Mouse (Mus musculus) limb, embryonic 11.5 days (tissue): ENCODE results near the gene Sufu. TPM values are rescaled to one million over a fixed set of nuclear protein-coding genes. Genes with fewer than 3 reads are reported as not detected.

ENCODE experiments used
- ATAC-seq: fragments of 200-750 bp; cut with Nextera tagmentation; 2 replicates; pipeline ENCODE4 v1.8.0; 2017; ENCODE audit warnings: low read depth; ENCODE audit not compliant: insufficient number of reproducible peaks, low FRiP score, low TSS enrichment
- DNase-seq: peaks from one replicate; pipeline ENCODE4 v3.0.0-alpha.2; 2015; ENCODE audit warnings: low spot score
- H3K27ac ChIP-seq: fragments of 300-500 bp; sonication (generic); replicated peaks from 2 replicates; pipeline ENCODE4 v1.5.1; 2014; ENCODE audit warnings: low read depth, mild to moderate bottlenecking, low read length
- H3K27me3 ChIP-seq: fragments of 300-500 bp; sonication (generic); 2 replicates; pipeline ENCODE4 v1.6.1; 2014; ENCODE audit warnings: mild to moderate bottlenecking, low read length, mixed read lengths; ENCODE audit not compliant: control insufficient read depth, insufficient read depth
- H3K36me3 ChIP-seq: fragments of 300-500 bp; sonication (generic); 2 replicates; pipeline ENCODE4 v1.6.1; 2014; ENCODE audit warnings: mild to moderate bottlenecking, low read length, moderate library complexity, mixed read lengths; ENCODE audit not compliant: control insufficient read depth, insufficient read depth
- H3K4me1 ChIP-seq: fragments of 300-500 bp; sonication (generic); 2 replicates; pipeline ENCODE4 v1.6.1; 2014; ENCODE audit warnings: low read length, mixed read lengths; ENCODE audit not compliant: control insufficient read depth, insufficient read depth
- H3K4me2 ChIP-seq: fragments of 300-500 bp; sonication (generic); 2 replicates; pipeline ENCODE4 v1.6.1; 2014; ENCODE audit warnings: low read depth, mild to moderate bottlenecking, moderate library complexity; ENCODE audit not compliant: severe bottlenecking
- H3K4me3 ChIP-seq: fragments of 300-500 bp; sonication (generic); 2 replicates; pipeline ENCODE4 v1.5.1; 2014; ENCODE audit warnings: low read depth, low read length
- H3K9ac ChIP-seq: fragments of 300-500 bp; sonication (generic); 2 replicates; pipeline ENCODE4 v1.6.1; 2014; ENCODE audit warnings: mild to moderate bottlenecking, low read length
- H3K9me3 ChIP-seq: fragments of 300-500 bp; sonication (generic); 2 replicates; pipeline ENCODE4 v1.6.1; 2016; ENCODE audit warnings: low read length; ENCODE audit not compliant: control insufficient read depth
- WGBS: fragments of 180-500 bp; shearing (Covaris S2); extraction: QIAGEN DNeasy Blood & Tissue Kit; methylation state at CpG from one replicate; pipeline ENCODE4 v1.1.7; 2014; 5-methylcytosine and 5-hydroxymethylcytosine counted together
- polyA plus RNA-seq: library from polyadenylated mRNA; unstranded; fragments of >200 nt; fragmentation: Nextera tagmentation; extraction: Ambion mirVana; gene quantifications from 2 replicates; pipeline ENCODE4 v1.2.1, GENCODE M21; 2014

Gene Sufu
- polyA plus RNA-seq, 1 experiment from 2014 or later, result 45.3 TPM

DNA sequence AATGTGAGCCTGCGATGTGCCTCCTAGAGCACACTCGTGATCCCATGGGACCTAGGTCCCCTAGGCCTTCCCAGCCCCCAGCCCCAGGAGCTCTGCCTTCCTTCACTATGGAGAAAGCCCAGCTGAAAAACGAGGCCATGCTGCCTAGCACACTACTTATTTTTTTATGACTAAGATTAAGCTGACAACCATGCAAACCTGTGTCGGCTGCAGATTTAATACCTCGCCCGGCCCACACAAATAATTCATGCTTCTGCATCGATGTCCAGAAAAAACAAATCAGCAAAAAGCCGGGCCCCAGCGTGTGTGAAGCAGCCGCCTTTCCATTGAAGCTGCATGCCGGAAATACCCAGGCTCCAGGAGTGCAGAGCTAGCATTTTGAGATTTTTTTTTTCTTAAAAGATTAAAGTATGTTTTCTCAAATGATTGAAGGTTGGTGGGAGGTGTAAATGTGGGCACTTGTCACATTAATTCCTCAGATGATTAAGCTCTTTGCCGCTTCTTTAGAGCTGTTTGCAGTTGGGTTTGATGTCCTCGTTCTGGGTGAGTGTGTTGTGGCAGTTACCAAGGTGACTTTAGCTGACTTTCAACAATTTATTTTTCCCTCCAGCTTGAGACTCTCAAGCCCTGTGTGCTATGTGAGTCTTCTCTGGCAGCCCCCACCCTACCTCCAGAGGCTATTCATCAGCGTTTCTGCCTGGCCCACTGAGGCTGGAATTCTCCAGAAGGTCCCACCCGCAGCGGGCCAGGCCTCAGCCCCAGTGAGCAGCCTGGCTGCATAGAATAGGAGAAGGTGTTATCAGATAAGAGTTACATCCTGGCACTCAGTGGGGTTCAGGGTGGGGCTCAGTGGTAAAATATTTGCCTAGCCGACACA is 73.9 kb downstream of the Sufu start:
- Histone ChIP-seq H3K27ac (0 out of 2 replicates have a peak overlapping the region, but pooled peaks have one; percentile 3), H3K4me3 (no peak overlapping the region), H3K9me3 (no peaks in the 10 kb centered on the region), H3K9ac (no peak overlapping the region), H3K36me3 (peaks cover 6% of the 10 kb centered on the region), H3K27me3 (no peaks in the 10 kb centered on the region), H3K4me2 (no peak overlapping the region), H3K4me1 (peaks cover 15% of the 10 kb centered on the region)
- 51% methylated on average over 17 of the region's 17 CpGs for WGBS
- ATAC-seq, result no peak
- no peak for DNase-seq

DNA sequence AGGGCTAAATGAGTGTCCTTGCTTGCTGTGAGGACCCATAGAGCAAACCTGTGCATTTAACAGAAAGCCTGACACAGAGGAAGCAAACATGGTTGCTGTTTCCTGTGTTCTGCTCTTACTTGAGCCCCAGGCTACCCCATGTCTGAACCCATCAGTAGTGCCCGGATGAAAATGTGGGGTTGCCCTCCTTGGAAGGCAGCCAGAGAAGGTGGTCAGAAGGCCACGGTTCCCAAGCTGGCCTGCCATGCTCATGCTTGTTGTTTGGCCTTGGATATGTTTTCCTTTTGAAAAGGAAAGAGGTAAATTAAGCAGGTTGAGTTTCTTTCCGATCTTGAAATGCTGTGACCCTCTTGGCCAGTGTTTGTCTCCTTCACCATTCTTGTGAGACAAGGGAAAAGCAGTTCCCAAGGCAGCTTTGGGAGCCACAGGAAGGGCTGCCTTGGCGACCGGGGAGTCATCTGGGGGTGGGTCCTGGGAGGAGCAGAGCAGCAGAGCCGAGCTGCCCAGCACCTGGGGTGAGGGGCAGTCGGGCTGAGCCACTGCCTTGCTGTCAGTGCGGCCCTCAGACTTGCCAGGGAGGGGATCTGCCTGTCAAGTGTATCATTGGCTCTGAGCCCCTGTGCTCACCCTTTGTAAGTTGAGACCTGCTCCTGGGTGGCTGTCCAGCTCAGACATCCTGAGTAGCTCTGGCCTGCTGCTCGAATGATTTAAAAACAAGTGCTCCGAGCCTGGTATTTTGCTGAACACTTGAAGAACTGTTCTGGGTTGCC is 74.8 kb downstream of the Sufu start:
- Histone ChIP-seq H3K36me3 (peaks cover 6% of the 10 kb centered on the region), H3K4me3 (no peak overlapping the region), H3K27ac (peak overlapping the region; percentile 38; the same call in 1 of the 2 replicates), H3K9me3 (no peaks in the 10 kb centered on the region), H3K4me1 (peaks cover 15% of the 10 kb centered on the region), H3K9ac (no peak overlapping the region), H3K27me3 (no peaks in the 10 kb centered on the region), H3K4me2 (no peak overlapping the region)
- 13% methylated on average over 10 of the region's 10 CpGs for WGBS
- peak; percentile 45 for DNase-seq
- peak; percentile 35; the same call in 1 of the 2 replicates for ATAC-seq

DNA sequence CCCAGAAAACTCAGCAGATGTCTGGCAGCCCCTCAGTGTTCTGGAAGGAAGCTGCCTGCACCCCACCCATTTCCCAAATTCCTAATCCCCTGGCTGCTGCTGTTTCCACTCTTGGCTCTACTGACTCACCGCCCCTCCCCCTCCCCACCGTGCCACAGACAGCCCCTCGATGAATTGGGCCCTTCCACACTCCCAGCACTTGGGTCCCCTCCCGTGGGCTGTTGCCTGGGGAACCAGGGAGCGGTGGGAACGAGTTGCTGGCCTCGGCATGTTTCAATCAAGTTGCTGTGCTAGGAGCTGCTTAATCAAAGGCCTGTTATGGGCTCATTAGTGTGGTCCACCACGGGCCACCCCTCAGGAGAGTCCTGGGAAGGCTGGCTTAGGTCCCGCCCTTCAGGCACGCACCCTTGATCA is 80.7 kb downstream of the Sufu start:
- Histone ChIP-seq H3K4me3 (no peak overlapping the region), H3K9ac (no peak overlapping the region), H3K36me3 (peaks cover 13% of the 10 kb centered on the region), H3K27me3 (no peaks in the 10 kb centered on the region), H3K9me3 (no peaks in the 10 kb centered on the region), H3K4me1 (peaks cover 12% of the 10 kb centered on the region), H3K4me2 (no peak overlapping the region), H3K27ac (no peak overlapping the region)
- WGBS, result 34% methylated on average over 10 of the region's 10 CpGs
- no peak for DNase-seq
- no peak for ATAC-seq

DNA sequence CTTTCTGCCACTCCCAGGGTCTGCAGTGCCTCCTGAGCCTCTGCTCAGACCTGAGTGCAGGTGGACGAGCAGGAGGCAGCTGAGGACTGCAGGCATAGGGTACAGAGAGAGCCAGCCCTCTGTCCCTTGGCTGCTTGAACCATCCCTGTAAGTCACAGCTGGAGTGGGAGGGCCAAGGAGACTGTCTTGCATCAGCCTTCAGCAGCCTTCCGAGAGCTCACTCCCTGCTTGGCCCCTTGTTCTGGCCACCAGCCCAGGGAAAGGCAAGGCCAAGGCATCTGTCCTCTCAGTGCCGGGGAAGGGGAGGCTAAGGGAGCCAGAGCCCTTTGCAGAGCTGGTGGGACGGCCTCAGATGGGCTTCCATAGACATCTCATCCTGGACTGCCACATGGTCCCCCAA is 81.5 kb downstream of the Sufu start:
- no peak for ATAC-seq
- H3K27ac ChIP-seq, result no peak overlapping the region
- peaks cover 17% of the 10 kb centered on the region for H3K4me1 ChIP-seq
- no peak overlapping the region for H3K9ac ChIP-seq
- H3K9me3 ChIP-seq, result no peaks in the 10 kb centered on the region
- peaks cover 13% of the 10 kb centered on the region for H3K36me3 ChIP-seq
- no peak overlapping the region for H3K4me3 ChIP-seq
- no peak for DNase-seq
- no peak overlapping the region for H3K4me2 ChIP-seq
- H3K27me3 ChIP-seq, result no peaks in the 10 kb centered on the region
- WGBS, result 93% methylated on average over 4 of the region's 4 CpGs

DNA sequence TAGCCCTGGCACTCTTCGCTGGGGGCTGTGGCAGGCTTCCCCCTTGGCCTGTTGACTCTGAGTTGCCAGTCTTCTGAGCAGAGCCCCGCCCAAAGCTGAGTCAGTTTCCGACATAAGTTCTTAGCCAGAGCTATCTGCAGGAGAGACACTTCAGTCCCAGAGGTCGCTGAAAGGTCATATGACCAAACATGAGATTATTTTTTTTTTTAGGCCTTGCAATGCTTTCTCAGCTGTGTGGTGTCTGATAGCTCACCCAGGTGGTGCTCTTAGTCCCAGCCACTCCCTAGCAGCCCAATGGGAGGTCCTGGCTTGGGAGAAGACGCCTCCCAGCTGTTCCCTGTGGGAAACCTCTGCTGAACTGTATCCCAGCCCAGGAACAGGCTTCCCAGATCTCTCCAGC is 82.1 kb downstream of the Sufu start:
- Histone ChIP-seq H3K4me3 (no peak overlapping the region), H3K9ac (no peak overlapping the region), H3K9me3 (no peaks in the 10 kb centered on the region), H3K27ac (no peak overlapping the region), H3K4me2 (no peak overlapping the region), H3K4me1 (peaks cover 17% of the 10 kb centered on the region), H3K27me3 (no peaks in the 10 kb centered on the region), H3K36me3 (peaks cover 11% of the 10 kb centered on the region; the same call in 1 of the 2 replicates)
- ATAC-seq (no peak), DNase-seq (no peak)
- 66% methylated on average over 5 of the region's 5 CpGs for WGBS

DNA sequence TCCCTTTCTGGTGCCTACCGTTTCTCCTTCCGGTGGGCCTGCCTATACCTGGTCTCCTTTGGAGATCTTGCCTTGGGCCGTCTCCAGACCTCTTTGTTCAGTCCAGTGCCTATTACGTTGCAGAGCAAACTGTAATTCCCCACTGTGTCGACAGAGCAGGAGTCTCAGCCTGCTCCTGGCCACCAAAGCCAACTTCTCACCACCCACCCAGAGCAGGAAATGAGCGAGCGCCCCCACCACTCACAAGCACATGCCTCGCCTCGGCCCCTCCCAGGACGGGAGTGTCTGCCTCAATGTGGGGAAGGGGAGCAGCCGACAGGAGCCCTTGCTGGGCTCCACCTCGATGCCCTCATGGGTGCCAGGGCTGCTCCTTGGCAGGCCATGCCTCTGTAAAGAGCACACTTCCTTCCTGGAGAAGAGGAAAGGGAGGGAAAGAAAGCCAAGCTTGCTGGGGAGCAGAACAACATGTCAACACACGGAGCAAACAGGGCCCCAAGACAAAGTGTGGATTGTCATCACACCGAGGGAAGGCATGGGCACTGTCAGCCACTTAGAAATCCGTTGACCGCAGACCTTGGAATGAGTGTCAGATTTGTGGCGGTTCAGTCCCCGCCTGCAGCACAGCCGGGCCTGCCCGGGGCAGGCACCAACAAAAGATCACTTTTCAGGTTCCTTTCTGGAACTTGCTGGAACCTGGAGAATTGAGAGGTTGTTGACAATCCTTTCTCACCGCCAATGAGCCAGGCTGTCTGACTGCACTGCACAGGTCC is 82.8 kb downstream of the Sufu start:
- WGBS, result 76% methylated on average over 21 of the region's 21 CpGs

DNA sequence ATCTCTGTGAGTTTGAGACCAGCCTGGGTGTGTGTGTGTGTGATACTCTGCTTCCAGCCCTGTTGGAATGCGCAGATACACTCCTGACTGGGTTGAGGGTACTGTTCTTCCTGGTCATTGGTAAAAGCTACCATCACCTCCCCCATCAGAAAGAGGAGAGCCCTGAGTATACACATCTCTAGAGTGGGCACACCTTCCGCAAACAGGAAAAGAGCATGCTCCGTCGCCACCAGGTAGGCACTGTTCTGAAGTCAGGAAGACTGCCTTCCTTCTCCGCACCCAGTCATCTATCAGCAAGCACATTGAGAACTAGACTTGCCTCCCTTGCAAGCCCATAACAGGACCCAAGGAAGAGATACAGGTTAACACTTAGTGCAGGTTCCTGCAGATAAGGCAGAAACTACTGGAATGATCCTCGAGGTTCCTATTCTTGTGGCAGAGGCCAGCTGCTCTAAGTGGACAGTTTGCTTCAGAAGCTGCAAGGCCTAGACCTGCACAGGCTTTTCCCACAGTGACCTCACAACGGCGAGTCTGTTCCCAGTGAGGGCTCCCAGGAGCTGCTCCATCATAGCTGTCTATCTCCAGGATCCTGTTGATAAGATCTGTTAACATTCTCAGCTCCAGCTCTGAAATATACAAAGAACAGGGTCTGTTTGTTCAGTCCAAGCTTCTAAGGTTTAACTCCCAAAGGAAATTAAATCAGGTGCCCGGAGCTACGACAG is 84.1 kb downstream of the Sufu start:
- H3K9ac ChIP-seq, result no peak overlapping the region
- no peak overlapping the region for H3K4me2 ChIP-seq
- DNase-seq (no peak), ATAC-seq (no peak)
- no peaks in the 10 kb centered on the region for H3K27me3 ChIP-seq
- peaks cover 7% of the 10 kb centered on the region; the same call in 1 of the 2 replicates for H3K36me3 ChIP-seq
- H3K4me3 ChIP-seq, result no peak overlapping the region
- 77% methylated on average over 10 of the region's 10 CpGs for WGBS
- no peak overlapping the region for H3K27ac ChIP-seq
- peaks cover 18% of the 10 kb centered on the region for H3K4me1 ChIP-seq
- H3K9me3 ChIP-seq, result no peaks in the 10 kb centered on the region

More for the DNA sequence above, 82.8 kb downstream of the Sufu start:
- no peak overlapping the region for H3K9ac ChIP-seq
- peaks cover 17% of the 10 kb centered on the region for H3K4me1 ChIP-seq
- no peak overlapping the region for H3K4me3 ChIP-seq
- H3K9me3 ChIP-seq, result no peaks in the 10 kb centered on the region
- H3K4me2 ChIP-seq, result no peak overlapping the region
- peaks cover 11% of the 10 kb centered on the region; the same call in 1 of the 2 replicates for H3K36me3 ChIP-seq
- DNase-seq (no peak), ATAC-seq (no peak)
- H3K27ac ChIP-seq, result no peak overlapping the region
- no peaks in the 10 kb centered on the region for H3K27me3 ChIP-seq
